In the genomic region with DNA sequence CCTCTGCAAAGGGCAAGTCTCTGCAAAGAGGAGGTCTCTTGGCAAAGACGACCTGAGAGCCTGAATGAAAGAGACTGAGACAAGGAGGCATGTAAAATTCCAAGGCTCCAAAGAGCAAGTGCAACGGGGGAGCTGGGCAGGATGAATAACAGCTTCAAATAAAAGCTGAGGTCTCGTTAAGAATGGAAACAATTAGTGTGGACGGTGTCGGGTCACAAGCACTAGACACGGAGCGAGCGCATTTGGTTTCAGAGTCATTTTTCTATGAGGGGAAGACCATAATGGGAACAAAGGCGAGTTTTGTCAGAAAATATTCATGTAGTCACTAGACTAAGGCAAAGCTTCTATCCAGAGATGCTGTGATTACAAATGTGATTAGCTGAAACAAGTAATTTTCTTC, we compare ENCODE assay signal across 34 mouse cellular contexts.
A peak's percentile ranks its signal among the peaks of the same experiment; 100 is the strongest.
DNase-seq lines count a peak whose midpoint lies in the region; ATAC-seq lines count a peak whose summit lies in the region.
"Had no signal": no experiment of that assay in that cellular context is flagged by ENCODE, and none has a peak within 500 bp of the region (broad histone marks: within the 10 kb centered on the region; RNA-seq: fewer than 3 reads in every experiment).

No protein-coding gene starts in this region.

- H3K27me3 ChIP-seq in embryonic facial prominence, embryonic 14.5 days (replicated peaks; ENCODE audit: control insufficient read depth, insufficient read depth, low read length), result no peaks in the 10 kb centered on the region
- H3K27me3 ChIP-seq: CH12.LX; hindbrain, embryonic 12.5 days; liver, embryonic 12.5 days; neural tube, embryonic 12.5 days; stomach, embryonic 15.5 days had no signal

- no peak overlapping the region for H3K4me3 ChIP-seq in embryonic facial prominence, embryonic 14.5 days (ENCODE audit: low read depth, low read length)
- H3K4me3 ChIP-seq: forebrain, embryonic 12.5 days; heart, embryonic 10.5 days; hindbrain, embryonic 12.5 days; liver, embryonic 12.5 days; myocyte; neural tube, embryonic 12.5 days; stomach, embryonic 15.5 days had no signal

- no peaks in the 10 kb centered on the region for H3K9me3 ChIP-seq in embryonic facial prominence, embryonic 14.5 days (ENCODE audit: control insufficient read depth, low read length)
- H3K9me3 ChIP-seq: forebrain, embryonic 12.5 days; heart, embryonic 10.5 days; hindbrain, embryonic 12.5 days; liver, embryonic 12.5 days; neural tube, embryonic 12.5 days; stomach, embryonic 15.5 days had no signal

- DNase-seq in embryo, embryonic 10 days (ENCODE audit: low spot score), result peak; percentile 50
- no peak for DNase-seq in embryo, embryonic 9.5 days (ENCODE audit: extremely low spot score)
- peak; percentile 11 for DNase-seq in retina, postnatal 1 day
- no peak for DNase-seq in retina, embryonic 14.5 days (ENCODE audit: low spot score)
- DNase-seq in embryonic facial prominence, embryonic 14.5 days (ENCODE audit: low spot score), result peak; percentile 65
- DNase-seq in cerebellum, postnatal 4 days (ENCODE audit: low spot score in 2 of 2), result no peak
- no peak for DNase-seq in layer of hippocampus, adult 18-20 months (ENCODE audit: low spot score in 2 of 2)
- DNase-seq: adrenal gland, adult 2 months; adrenal gland, postnatal 36 days; cerebellum, adult 18-20 months; cerebellum, postnatal 10 days; forebrain, postnatal 0 days; gastrocnemius, postnatal 14 days; heart, postnatal 36 days; kidney, adult 8-10 months; kidney, postnatal 36 days; layer of hippocampus, postnatal 36 days; liver, postnatal 0 days; lung, postnatal 36 days; thymus, postnatal 14 days had no signal

- H3K4me1 ChIP-seq in embryonic facial prominence, embryonic 14.5 days (ENCODE audit: control insufficient read depth, insufficient read depth, low read length), result peaks cover 23% of the 10 kb centered on the region; the same call in 1 of the 2 replicates
- H3K4me1 ChIP-seq: liver, embryonic 12.5 days; stomach, embryonic 15.5 days had no signal

- no peak overlapping the region for H3K4me2 ChIP-seq in embryonic facial prominence, embryonic 14.5 days (ENCODE audit: low read depth, low read length)
- H3K4me2 ChIP-seq: forebrain, embryonic 12.5 days; hindbrain, embryonic 12.5 days; liver, embryonic 12.5 days; midbrain, embryonic 11.5 days; neural tube, embryonic 12.5 days; stomach, embryonic 15.5 days had no signal

- 20% methylated on average over 9 of the region's 9 CpGs for WGBS in embryonic facial prominence, embryonic 14.5 days

- no peaks in the 10 kb centered on the region for H3K36me3 ChIP-seq in embryonic facial prominence, embryonic 14.5 days (ENCODE audit: control insufficient read depth, insufficient read depth, low read length)
- H3K36me3 ChIP-seq: forebrain, embryonic 12.5 days; heart, embryonic 10.5 days; hindbrain, embryonic 12.5 days; liver, embryonic 12.5 days; neural tube, embryonic 12.5 days; stomach, embryonic 15.5 days had no signal

- no peak overlapping the region for H3K27ac ChIP-seq in embryonic facial prominence, embryonic 14.5 days (replicated peaks; ENCODE audit: low read depth, low read length)
- H3K27ac ChIP-seq: forebrain, embryonic 12.5 days; heart, embryonic 10.5 days; hindbrain, embryonic 12.5 days; hindbrain, postnatal 0 days; liver, embryonic 12.5 days; neural tube, embryonic 12.5 days had no signal

- no peak overlapping the region for H3K9ac ChIP-seq in embryonic facial prominence, embryonic 14.5 days (ENCODE audit: low read depth, low read length)
- H3K9ac ChIP-seq: forebrain, embryonic 12.5 days; forebrain, postnatal 0 days; hindbrain, embryonic 12.5 days; liver, embryonic 12.5 days; liver, postnatal 0 days; neural tube, embryonic 12.5 days; stomach, embryonic 15.5 days had no signal

- no peak for ATAC-seq in embryonic facial prominence, embryonic 14.5 days (ENCODE audit: low read depth)
- no peak for ATAC-seq in monocyte, adult 5-6 weeks (replicated peaks; ENCODE audit: insufficient number of reproducible peaks, low FRiP score, low TSS enrichment, poor library complexity, severe bottlenecking)
- ATAC-seq: activated CD4-positive, CD25-positive, alpha-beta regulatory T cell, adult 4 months; forebrain, postnatal 0 days; hindbrain, postnatal 0 days; intestine, embryonic 16.5 days; liver, embryonic 12.5 days; liver, postnatal 0 days; midbrain, embryonic 16.5 days had no signal

Comparison
In these comparisons a context has a peak if more than half of its experiments do, and no peak if none do; other contexts are left out.
1. DNase-seq: peak in embryo, embryonic 10 days (single experiment), retina, postnatal 1 day (single experiment) and embryonic facial prominence, embryonic 14.5 days (single experiment); none in embryo, embryonic 9.5 days (single experiment), retina, embryonic 14.5 days (single experiment), cerebellum, postnatal 4 days (0 of 2) and layer of hippocampus, adult 18-20 months (0 of 2).